Mouse (Mus musculus) frontal cortex, postnatal 10 days (tissue): ENCODE data around the gene Arl8b.
"Not testable (repeated sequence)": the region's sequence is repeated elsewhere in the genome, so short reads cannot be mapped to it uniquely, and the experiment has no call there.

Source experiments
- DNase-seq, 2 experiments: peaks; one replicate each; pipeline ENCODE4 v3.0.0; 2022; ENCODE audit warnings: low spot score in 2 of 2, mixed read lengths in 1 of 2

Arl8b gene

DNA sequence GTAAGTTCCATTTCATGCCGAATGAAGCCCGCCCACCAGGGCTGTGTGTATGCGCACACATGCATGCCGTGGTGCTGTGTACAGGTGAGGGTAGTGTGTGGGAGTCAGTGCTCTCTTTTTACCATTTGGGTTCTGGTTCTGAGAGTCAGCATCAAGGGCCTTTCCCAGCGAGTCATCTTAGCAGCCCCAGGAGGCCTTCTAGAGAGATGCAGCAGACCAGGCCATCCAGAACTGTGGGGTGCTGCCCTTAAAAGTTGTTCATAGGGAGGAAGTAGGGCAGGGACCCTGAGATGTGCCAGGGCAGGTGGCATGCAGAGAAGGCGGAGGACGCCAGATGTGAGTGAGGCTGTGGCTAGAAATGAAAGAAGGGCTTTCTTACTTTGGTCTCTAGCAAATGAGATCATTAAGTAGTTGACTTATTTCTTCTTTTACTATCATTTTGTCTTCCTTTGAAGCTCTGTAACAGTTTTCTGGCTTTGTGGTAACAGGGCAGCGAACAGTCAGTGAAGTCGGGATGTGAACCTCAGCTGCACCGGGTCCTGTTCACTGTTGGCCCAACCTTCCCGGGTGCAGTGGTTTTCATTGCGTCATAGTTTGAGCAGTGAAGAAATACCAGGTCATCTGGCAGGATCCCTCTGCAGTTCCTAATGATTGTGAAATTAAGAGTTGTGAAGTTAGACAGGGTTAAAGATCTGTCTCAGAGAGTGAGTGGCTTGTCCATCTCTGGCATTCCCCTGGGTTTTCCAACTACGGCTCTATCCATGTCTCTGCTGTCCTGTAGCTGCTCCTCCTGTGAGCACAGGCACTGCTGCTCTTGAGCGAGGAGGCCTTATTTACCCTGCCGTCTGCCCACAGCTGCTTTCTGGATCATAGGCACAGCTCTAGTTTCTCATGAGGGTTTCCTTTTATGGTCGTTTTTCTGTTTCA is 53.1 kb downstream of the Arl8b start:
- no peak for DNase-seq

- no peak for DNase-seq
Observed at GRCm38 (mm10) chr6:108837081-108837480, 54.2 kb downstream of the Arl8b start.

GRCm38 (mm10) chr6:108837958-108838357 is 55.1 kb downstream of the Arl8b start:
- no peak for DNase-seq

DNA sequence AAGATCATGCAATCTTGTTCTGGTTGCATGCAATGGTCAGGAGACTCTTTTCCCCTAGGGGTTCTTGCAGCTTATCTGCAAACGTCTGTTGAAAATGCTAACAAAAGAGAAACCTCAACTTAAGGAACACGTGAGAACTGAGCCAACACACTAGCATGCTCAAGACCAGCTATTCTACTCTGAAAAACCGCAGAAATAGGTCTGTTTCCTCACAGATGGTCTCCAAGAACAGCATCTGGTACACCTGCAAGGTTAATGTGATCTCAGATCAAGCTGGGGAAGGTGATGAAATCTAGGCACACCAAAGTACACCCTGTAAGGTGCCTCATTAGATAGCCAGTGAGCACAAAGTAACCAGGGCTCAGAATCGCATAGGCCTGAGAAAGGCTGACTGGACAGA is 56.5 kb downstream of the Arl8b start:
- DNase-seq: no peak

- DNase-seq: no peak
Observed at GRCm38 (mm10) chr6:108840861-108841640, 58.2 kb downstream of the Arl8b start.

DNA sequence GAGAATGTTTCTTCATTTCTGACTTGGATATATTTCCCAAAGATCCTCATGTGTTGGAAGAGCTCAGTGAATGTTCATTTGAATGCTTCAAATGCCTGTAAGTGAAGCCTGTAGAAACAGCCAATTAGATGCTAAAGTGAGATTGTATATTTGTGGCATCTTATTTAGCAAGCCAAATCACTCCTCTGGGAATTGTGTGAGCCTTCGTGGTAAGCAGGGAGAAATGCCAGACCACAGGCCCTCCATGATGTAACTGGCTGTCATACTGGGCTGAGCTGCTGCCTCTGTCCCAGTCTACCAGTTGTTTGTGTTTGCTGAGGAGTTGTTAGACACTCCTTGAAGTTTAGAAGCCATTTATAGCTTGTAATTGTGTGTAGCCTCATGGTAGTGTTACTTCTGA is 60.8 kb downstream of the Arl8b start:
- DNase-seq: no peak

- DNase-seq: no peak
Observed at GRCm38 (mm10) chr6:108844093-108844492, 61.2 kb downstream of the Arl8b start.

DNA sequence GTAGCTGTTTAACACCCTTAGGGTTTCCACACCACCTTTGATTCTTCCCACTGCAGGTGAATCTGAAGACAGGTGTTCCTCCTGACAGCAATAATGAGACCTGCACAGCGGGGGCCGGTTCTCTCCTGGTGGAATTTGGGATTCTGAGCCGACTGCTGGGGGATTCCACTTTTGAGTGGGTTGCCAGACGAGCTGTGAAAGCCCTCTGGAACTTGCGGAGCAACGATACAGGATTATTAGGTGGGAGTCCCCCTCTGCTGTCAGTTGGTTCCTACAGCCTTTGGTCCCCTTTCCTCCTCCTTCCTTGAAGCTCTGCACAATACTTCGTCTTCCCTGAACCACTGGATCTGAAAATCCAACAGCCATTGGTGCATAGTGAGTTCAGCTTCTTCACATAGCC is 61.9 kb downstream of the Arl8b start:
- no peak for DNase-seq

- no peak for DNase-seq
Observed at GRCm38 (mm10) chr6:108852088-108852670, 69.3 kb downstream of the Arl8b start.

GRCm38 (mm10) chr6:108852986-108853385 is 70.1 kb downstream of the Arl8b start:
- no peak for DNase-seq

DNA sequence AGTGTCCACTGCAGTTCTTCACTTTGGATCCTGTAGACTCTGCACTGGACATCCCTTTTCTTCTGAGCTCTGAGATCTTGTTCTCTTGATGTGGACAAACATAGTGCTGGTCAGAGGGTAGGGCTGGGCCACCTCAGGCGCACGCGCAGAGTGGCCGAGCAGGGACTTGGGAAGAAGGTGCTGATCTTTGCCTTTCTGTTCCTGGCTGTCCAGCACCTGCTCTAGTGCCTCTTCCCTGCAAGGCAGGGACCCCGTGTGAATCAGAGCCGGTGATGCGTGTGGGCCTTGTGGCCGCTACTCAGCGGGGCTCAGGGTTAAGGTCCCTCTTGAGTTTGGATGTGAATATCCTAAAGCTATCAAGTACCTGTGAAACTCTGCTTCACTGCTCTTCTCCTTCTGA is 75.7 kb downstream of the Arl8b start:
- DNase-seq: no peak

GRCm38 (mm10) chr6:108861226-108861625 is 78.3 kb downstream of the Arl8b start:
- no peak for DNase-seq

GRCm38 (mm10) chr6:108862548-108862947 is 79.6 kb downstream of the Arl8b start:
- no peak for DNase-seq

DNA sequence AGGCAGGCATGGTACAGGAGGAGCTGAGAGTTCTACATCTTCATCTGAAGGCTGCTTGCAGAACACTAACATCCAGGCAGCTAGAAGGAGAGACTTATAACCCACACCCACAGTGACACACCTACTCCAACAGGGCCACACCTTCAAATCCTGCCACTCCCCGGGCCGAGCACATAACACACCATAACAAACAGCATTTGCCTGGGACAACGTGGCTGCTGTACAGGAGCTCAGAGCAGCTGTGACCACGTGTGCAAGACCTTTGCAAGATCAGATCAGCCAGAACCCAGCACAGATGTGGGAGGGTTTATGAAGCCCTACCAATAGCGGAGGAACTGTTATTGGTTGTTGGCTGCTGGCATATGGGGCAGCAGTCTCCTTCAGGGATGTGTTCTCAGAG is 83.4 kb downstream of the Arl8b start:
- no peak for DNase-seq

DNA sequence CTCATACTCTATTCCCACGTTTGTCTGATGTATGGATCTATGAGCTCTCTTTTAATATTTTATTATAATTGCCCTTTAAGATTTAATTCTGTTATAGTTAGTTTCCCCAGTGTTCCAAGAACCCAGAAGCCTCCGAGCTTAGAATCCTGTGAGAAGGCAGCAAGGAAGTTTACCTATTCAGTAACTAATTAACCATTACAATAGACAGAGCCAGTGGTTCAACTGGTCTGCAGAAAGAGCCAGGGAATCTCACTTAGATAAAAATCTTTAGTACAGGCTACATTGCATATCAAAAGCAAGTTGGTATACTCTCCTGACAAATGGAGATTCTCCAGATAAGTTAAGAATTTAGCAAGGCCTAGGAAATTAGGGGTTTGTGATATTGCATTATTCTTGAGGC is 86.1 kb downstream of the Arl8b start:
- DNase-seq: not testable (repeated sequence)

- no peak for DNase-seq
Observed at GRCm38 (mm10) chr6:108870421-108870820, 87.5 kb downstream of the Arl8b start.

GRCm38 (mm10) chr6:108871251-108871650 is 88.4 kb downstream of the Arl8b start:
- no peak for DNase-seq
